Mouse (Mus musculus) erythroblast, adult 5-6 weeks (primary cell): ENCODE measurements around the gene Cd44. TPM values are rescaled to one million over a fixed set of nuclear protein-coding genes. Genes with fewer than 3 reads are reported as not detected.

Source experiments
- ATAC-seq: replicated peaks from 2 replicates; pipeline ENCODE4 v1.8.0; 2016; ENCODE audit warnings: moderate number of reproducible peaks, mild to moderate bottlenecking, moderate TSS enrichment, inconsistent platforms; ENCODE audit not compliant: poor library complexity, low FRiP score, severe bottlenecking
- total RNA-seq, 2 experiments: library from RNA; stranded (forward) in 1 of 2; stranded (reverse) in 1 of 2; fragments of 150-400 nt in 1 of 2; fragments of 200-764, 138-1000 nt in 1 of 2; gene quantifications; 2 replicates each; pipeline versions ENCODE4 v1.2.3 to v1.2.4; 2015 to 2017; ENCODE audit warnings: low replicate concordance in 2 of 2

Gene Cd44
- total RNA-seq, 2 experiments from 2014 or later, result 44.4 to 59.9 TPM

DNA sequence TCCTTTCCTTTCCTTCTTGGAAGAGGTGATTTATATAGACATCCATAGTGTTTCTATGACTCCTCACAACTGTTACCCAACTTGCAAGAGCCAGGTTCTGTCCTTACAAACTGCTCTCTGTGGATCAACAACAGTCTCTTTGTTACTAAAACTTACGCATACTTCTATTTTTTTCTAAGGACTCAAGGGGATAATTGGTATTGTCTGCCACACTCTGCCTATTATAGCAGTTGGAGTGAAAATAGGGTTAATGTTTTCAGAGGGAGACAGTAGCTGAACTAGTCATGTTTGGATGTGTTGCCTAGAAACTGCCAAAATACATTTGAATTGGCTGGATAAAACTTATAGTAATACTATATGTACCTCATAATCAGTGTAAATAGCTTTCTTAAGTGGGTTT is 125.9 kb downstream of the Cd44 start:
- ATAC-seq, result no peak

DNA sequence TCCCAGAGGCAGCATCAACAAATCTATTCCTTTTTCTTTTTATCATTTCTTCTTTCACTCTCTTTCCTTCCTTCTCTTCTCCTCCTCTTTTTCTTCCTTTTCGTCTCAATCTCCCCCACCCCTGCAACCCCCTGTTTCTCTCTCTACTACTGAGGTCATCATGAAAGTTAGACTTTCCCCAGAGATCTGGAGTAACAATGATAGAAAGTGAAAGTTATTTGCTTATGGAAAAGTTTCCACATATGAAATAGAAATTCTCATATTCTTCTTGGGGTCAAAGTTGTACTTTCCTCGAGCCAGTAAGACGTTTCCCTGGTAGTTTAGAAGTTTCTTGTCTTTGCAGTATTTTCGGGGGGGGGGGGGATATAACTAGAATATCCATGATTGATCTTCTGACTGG is 126.8 kb downstream of the Cd44 start:
- ATAC-seq, result no peak

DNA sequence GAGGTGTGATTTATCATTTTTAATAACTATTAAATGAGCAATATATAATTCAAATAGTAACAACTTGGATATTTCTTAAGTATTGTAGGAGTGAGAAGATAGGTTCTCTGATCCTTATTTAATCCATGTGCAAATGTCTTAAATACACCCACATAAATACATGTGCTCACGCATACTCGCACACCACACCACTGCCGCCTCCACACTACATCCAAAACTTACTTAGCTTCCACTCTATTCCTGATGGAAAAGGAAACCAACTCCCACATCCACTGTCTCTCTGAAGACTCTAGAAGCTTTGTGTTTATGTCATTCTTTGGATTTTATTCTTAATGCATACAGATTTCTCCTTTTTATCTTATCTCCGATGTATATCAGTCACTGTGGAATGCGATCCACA is 129.2 kb downstream of the Cd44 start:
- no peak for ATAC-seq

DNA sequence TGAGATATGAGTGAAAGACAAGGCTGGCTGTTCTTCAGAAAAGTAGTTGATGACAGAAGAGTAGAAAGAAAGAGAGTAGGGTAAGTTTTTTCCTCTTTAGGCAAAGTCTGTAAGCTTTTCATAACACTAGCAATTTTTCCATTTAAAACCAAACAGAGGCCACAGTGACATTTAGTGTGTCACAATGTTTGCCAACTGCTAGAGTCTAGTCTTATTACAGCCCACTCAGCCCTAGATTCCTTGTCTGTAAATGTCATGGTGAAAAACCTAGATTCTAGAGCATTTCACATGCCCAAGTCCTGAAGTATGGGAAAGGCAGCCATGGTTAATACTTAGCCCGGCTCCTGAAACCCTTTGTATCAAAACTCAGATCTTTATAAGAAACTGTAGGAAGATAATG is 130.2 kb downstream of the Cd44 start:
- ATAC-seq, result no peak

DNA sequence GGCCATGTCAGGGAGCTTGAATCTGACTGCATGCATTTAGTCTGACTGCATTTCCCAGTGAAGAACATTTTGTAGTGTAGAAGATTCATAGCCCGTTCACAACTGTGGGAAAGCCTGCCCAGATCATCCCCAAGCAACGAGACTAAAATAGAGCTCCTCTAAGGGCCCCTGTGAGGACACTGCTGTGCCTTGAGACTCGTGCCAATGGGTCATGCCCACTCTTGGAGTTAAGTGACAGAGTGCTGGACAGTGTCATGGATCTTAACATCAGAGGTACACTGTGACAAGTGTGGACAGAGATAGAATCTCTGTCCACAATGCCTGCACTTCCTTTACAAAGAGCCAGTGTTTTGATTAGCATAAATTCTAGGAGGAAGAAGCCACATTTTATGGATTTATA is 133.2 kb downstream of the Cd44 start:
- ATAC-seq, result no peak

DNA sequence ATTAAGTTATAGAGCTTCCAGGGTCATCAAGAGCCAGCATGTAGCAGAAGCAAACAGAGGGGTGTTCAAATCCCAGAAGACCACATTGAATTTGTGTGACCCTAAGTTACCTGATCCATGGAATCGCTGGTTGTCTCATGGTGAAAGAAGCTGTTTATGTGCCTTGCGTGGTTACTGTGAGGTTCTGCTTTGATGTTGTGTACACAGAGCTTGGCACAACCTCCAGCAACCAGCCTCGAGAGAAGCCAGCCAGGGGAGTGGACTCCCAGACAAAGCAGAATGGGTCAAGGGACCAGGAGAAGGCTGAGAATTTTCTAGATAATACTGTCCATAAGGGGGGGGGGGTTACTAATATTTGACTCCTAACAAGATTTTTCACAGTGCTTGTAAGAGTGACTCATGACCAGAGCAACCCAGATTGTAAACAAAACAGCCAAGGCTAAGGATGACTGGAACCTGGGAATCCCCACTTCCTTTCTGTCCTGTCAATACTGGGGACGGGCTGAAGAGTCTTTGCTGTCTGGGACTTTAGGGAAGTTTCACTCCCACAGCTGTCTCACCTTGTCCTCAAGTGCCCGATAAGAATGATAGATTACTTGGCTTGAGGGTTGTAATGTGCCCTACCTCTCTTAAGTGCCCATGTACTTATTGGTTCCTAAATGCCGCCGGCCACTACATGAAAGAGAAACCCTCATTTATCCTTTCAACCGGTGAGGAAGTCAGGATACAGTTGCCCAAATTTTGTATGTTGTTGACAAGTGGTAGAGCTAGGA is 136.7 kb downstream of the Cd44 start:
- ATAC-seq, result no peak

DNA sequence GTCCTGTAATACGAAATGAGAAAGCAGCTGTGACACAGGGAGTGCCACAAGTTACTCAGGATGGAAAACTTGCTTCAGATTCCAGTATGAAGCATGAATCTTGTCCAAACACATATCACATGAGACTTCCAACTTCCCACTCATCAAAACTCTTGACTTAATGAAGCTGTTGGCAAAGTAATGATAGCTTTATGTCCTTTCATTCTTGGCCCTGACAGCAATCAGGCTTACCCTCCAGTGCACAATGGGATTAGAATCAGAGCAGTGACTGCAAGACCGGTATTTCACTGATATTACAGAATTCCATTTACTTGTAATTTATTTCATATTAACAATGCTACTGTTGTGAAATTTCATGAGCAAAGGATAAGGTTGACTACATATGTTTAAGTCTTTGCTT is 137.5 kb downstream of the Cd44 start:
- no peak for ATAC-seq

DNA sequence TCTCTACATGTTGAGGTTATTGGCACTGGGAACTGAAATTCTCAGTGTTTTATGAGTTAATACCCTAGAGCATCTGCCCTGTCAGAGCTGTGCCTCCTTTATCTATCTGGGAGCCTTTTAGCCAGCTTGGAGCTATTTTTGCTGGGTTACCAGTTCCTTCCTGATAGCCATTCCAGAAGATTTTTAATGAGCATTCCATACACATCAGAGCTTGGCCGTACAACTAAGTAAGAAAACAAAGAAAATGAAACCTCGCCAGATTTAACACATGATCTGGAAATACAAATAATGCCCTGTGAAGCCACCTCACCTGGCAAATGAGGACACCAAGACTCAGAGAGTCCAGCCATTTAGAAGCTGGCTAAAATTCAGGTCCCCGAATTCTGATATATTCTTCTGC is 138.3 kb downstream of the Cd44 start:
- no peak for ATAC-seq

Other genes with a start within 250 kb of the Cd44 start
- not detected in 2 replicates for gene Slc1a2, start 243.0 kb downstream of the Cd44 start, total RNA-seq (2015; ENCODE audit: low replicate concordance)
- not detected in 2 replicates for gene Slc1a2, start 243.0 kb downstream of the Cd44 start, total RNA-seq (2017; ENCODE audit: low replicate concordance)
- 6.5 and 8.3 TPM in 2 replicates for gene Pdhx, start 171.8 kb upstream of the Cd44 start, total RNA-seq (2015; ENCODE audit: low replicate concordance)
- gene Pdhx, start 171.8 kb upstream of the Cd44 start, total RNA-seq (2017; ENCODE audit: low replicate concordance), result 5.5 and 8.9 TPM in 2 replicates
- gene Apip, start 172.0 kb upstream of the Cd44 start, total RNA-seq (2015; ENCODE audit: low replicate concordance), result 10.7 and 38.2 TPM in 2 replicates
- gene Apip, start 172.0 kb upstream of the Cd44 start, total RNA-seq (2017; ENCODE audit: low replicate concordance), result 16.7 and 21.2 TPM in 2 replicates